Mouse (Mus musculus) neutrophil, adult 59 days (primary cell): ENCODE data around the gene Sh3pxd2b. TPM values are rescaled to one million over a fixed set of nuclear protein-coding genes. Genes with fewer than 3 reads are reported as not detected.

Experiments
- total RNA-seq, 2 experiments: library from RNA; stranded (reverse); gene quantifications; 1 replicate in 1 of 2; 2 replicates in 1 of 2; pipeline ENCODE4 v1.2.4; 2023

The Sh3pxd2b gene
- total RNA-seq, result 1 to 10 TPM; 4.0 to 5.8 TPM

DNA sequence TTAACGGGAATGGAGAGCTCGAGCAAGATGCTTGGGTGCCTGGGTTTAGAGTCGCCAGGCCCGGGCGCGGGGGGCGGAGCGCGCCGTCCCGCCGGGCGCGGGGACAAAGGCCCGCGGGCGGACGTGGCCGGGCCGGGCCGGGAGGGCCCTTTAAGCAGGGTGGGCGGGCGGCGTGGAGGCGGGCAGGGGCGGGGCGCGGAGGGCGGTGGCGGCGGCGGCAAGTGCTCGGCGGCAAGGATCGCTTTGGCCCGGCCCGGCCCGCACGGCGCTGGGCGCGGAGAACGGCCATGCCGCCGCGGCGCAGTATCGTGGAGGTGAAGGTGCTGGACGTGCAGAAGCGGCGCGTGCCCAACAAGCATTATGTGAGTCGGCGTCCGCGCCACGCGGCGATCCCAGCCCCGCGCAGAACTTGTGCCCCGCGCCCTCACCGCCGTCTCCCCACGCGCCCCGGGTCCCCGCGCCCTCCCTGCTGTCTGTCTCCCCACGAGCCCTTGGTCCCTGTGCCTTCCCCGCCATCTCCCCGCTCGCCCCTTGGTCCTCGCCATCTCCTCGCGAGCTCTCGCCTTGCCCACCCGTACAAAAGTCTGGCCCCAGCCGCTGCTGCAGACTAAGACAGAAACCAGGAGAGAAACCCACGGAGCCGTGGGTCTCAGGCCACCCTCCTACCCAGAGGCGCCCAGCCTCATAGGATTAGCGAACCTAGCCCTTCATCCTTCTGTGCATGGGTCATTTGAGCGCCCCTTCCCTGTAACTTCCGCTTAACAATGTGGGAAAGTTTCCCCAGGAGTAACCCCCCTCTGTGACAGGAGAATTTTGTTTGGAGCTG is at the start of gene Sh3pxd2b:
Gene Sh3pxd2b (plus strand): TSS at position 214 of the 826 bp plus-strand sequence.

DNA sequence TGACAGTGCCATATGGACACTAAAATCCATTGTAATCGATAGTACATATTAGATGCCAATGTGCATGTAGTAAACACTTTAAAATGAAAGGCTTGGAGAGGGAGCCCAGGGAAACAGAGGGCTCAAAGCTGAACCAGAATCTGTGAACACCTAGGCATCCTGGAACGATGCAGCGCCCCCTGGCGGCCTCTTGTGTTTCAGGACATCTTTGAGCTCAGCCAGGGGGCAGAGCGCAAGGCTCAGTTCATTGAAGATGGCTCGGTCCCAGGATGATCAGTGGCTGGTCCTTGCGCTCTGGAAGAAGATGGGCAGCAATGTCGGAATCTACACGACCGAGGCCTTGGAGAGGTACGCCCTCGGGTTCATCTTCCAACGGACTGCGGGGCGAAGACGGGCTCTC is 47.8 kb upstream of the Sh3pxd2b start, which contains the start of gene Hbq1a:
Gene Hbq1a (plus strand): TSS at position 205 of the 400 bp plus-strand sequence.

DNA sequence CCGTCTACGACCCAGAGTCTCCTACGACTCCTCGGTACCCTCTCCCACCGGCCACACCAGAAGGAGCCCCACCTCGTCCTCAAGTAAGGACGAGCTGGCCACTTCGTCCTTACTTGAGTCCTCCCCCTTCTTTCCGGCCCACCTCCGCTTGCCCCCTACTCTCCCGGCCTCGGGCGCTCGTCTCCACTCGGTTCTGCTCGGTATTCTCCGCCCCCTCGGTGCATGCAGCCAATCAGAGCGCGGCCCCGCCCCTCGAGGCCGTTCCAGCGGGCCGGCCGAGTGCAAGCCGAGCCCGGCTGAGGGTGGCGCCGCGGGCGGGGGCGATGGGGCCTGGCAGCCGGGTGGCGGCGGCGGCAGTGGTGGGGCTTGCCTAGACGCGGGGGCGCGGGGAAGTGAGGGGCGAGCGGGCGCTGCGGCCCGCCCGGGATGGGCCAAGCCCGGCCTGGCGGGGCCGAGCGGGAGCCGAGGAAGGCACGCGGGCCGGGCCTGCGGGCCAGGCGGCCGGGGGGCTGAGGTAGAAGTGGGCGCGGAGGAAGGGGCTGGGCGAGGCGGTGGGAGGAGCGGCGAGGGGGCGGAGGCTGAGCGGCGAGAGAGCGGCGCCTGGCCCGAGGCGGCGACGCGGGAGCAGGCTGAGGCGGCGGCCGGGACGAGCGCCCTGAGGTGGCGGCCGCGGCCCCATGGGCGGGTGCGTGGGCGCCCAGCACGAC is 107.3 kb downstream of the Sh3pxd2b start, which contains the start of gene Ubtd2:
Gene Ubtd2 (plus strand): TSS at position 571 of the 707 bp plus-strand sequence.

Other genes starting within 250 kb of the Sh3pxd2b start
- under 1 TPM; 0.16 to 0.18 TPM for gene Il9r, start 147.5 kb upstream of the Sh3pxd2b start, total RNA-seq
- 10 to 100 TPM; 10.8 to 15.6 TPM for gene Snrnp25, start 142.4 kb upstream of the Sh3pxd2b start, total RNA-seq
- gene Rhbdf1, start 125.5 kb upstream of the Sh3pxd2b start, total RNA-seq, result 1 to 10 TPM in 1 of 2 experiments, under 1 TPM in 1; 0.36 to 1.1 TPM
- gene Mpg, start 121.3 kb upstream of the Sh3pxd2b start, total RNA-seq, result 1 to 10 TPM; 8.3 to 9.1 TPM
- gene Nprl3, start 80.1 kb upstream of the Sh3pxd2b start, total RNA-seq, result 10 to 100 TPM; 16.4 to 18.4 TPM
- not detected for gene Hba-x, start 71.4 kb upstream of the Sh3pxd2b start, total RNA-seq
- gene Hba-a1, start 64.3 kb upstream of the Sh3pxd2b start, total RNA-seq, result 1,000 to 10,000 TPM; 1,163 to 1,619 TPM
- gene Hbq1b, start 60.9 kb upstream of the Sh3pxd2b start, total RNA-seq, result 1 to 10 TPM; 2.0 to 2.8 TPM
- 100 to 1,000 TPM; 626 to 696 TPM for gene Hba-a2, start 51.3 kb upstream of the Sh3pxd2b start, total RNA-seq
- not detected for gene Hbq1a, start 47.8 kb upstream of the Sh3pxd2b start, total RNA-seq
- 1 to 10 TPM in 1 of 2 experiments, under 1 TPM in 1; 0.82 to 2.2 TPM for gene Ubtd2, start 107.5 kb downstream of the Sh3pxd2b start, total RNA-seq
- 1 to 10 TPM in 1 of 2 experiments, not detected in 1; 1.0 TPM for gene Efcab9, start 184.3 kb downstream of the Sh3pxd2b start, total RNA-seq
- gene Stk10, start 185.5 kb downstream of the Sh3pxd2b start, total RNA-seq, result 100 to 1,000 TPM; 172 to 177 TPM